Mouse (Mus musculus): ENCODE results near the gene Cpsf2. TPM values are rescaled to one million over a fixed set of nuclear protein-coding genes. Genes with fewer than 3 reads are reported as not detected.
"Not testable (repeated sequence)": the region's sequence is repeated elsewhere in the genome, so short reads cannot be mapped to it uniquely, and the experiment has no call there.

Cpsf2 gene
- 38.1 and 39.1 TPM in 2 replicates for polyA plus RNA-seq (2016; fragmentation: Nextera tagmentation; extraction: Ambion mirVana)

DNA sequence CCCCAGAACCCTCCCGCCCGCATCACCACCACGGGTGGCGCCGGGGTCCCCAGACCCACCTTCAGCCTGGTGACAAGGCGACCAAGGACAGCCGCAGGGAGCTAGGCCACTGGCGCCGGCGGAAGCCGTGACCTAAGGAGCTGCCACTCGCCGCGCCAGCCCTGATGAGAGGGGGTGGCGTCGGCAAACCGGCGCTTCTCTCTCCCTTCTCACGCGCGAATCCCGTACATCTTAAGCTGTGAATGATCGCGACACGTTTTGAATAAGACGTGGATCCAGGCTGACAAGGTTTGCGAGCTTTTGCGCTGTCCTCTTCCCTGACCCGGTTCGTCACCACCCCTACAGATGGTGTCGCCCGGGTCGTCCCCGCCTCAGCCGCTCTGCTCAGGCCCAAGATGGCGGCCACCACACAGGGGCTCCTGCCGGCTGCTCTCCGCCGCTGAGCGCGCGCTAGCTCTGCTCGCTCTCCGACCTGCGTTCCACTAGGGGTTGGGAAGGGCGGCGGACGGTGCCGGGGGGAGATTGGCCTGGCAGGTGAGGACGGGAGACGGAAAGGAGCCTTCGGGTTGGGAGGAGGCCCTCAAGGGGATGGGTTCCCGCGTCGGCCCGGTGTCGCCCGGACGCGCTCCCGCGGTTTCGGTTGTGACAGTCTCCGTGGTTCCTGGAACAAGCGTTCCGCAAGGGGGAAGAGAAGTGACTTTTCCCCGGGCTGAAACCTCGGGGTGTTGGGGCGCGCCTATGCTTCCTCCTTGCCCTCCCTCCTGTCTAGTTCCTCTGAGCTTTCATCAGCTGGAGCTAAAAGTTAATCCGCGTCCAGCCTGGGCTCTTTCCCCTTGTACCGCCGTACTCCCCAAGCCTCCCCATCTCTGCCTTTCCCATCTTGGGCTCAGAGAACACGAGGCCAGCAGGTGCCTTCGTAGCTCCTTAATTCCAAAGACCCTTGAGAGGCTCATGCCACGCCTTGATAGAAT lies at the start of gene Cpsf2:
Gene Cpsf2 (plus strand): TSS at position 388 of the 971 bp plus-strand sequence.
- peak; percentile 98 for ATAC-seq (ENCODE audit: low FRiP score, low read depth)
- peaks cover 19% of the 10 kb centered on the region for H3K4me1 ChIP-seq
- H3K36me3 ChIP-seq: no peaks in the 10 kb centered on the region
- H3K9me3 ChIP-seq: no peaks in the 10 kb centered on the region
- WGBS: under 1% methylated on average over 77 of the region's 77 CpGs
- H3K4me2 ChIP-seq (replicated peaks): peak within 1 kb of the TSS; percentile 77
- no peaks in the 10 kb centered on the region for H3K27me3 ChIP-seq
- H3K27ac ChIP-seq (replicated peaks): peak within 1 kb of the TSS; percentile 86
- H3K9ac ChIP-seq (replicated peaks): peak within 1 kb of the TSS; percentile 96
- H3K4me3 ChIP-seq: peak within 1 kb of the TSS; percentile 92

DNA sequence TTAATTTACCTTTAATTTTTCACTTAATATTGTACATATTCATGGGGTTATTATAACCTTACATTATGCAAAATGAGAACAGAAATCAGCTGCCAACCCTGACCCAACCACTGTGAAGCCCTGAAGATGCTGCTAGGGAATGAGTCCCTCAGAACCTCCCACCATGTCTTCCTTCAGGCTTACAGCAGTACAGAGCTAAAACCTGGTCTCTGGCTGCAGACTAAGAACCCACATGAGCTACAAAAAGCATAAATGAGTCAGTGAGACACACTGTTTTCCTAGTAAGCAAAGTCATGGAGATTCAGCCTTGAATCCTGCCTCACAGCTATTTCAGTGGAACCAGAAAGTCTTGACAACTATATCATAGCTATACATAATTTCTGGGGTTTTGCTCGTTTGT lies 47.4 kb upstream of the Cpsf2 start:
- Histone ChIP-seq H3K9me3 (no peaks in the 10 kb centered on the region), H3K27me3 (no peaks in the 10 kb centered on the region), H3K4me1 (no peaks in the 10 kb centered on the region), H3K9ac (replicated peaks) (no peak overlapping the region), H3K36me3 (peaks cover 83% of the 10 kb centered on the region), H3K4me2 (replicated peaks) (no peak overlapping the region), H3K27ac (replicated peaks) (no peak overlapping the region), H3K4me3 (no peak overlapping the region)
- ATAC-seq (ENCODE audit: low FRiP score, low read depth): no peak
- WGBS: 92% methylated on average over 1 of the region's 1 CpGs

DNA sequence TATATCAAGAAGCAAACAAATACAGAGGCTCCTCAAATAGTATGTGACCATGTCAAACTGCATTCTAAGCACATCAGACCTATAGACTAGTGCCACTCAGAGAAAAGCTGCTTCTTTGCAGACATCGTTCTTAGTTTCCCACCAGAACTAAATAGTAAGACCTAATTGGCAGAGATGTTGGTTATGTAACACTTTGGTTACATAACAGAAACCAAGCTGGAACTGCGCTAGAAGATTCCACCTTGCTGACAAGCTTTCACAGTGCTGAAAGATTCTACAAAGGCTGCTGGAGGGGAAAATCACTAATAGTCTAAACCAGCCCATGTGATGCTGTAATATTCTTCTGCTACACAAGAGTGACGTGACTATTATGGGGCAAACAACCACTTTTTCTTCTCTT lies 40.6 kb upstream of the Cpsf2 start:
- Histone ChIP-seq H3K27ac (replicated peaks) (no peak overlapping the region), H3K4me3 (no peak overlapping the region), H3K9ac (replicated peaks) (no peak overlapping the region), H3K9me3 (no peaks in the 10 kb centered on the region), H3K4me1 (no peaks in the 10 kb centered on the region), H3K27me3 (no peaks in the 10 kb centered on the region), H3K4me2 (replicated peaks) (no peak overlapping the region), H3K36me3 (peaks cover 73% of the 10 kb centered on the region)
- WGBS: 96% methylated on average over 3 of the region's 3 CpGs
- ATAC-seq (ENCODE audit: low FRiP score, low read depth): no peak

DNA sequence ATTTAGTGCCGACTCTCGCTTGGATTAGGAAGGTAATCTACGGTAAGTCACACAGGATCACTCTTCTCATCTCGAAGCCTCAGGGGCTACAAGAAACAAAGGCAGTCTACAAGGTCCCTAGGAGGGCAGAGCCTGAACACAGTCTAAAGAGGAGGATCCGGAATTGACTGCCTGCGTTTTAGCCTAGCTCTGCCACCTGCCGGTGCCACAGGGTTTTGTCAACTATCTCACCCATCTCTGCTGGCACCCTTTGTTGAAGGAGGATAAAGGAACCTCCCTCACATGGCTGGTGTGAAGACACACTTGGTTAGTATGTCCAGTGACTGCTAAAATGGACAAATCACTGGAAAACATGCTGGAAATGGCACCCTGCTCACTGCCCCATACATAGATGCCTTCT lies 38.2 kb upstream of the Cpsf2 start:
- no peaks in the 10 kb centered on the region for H3K9me3 ChIP-seq
- H3K27me3 ChIP-seq: no peaks in the 10 kb centered on the region
- no peak for ATAC-seq (ENCODE audit: low FRiP score, low read depth)
- no peak overlapping the region for H3K27ac ChIP-seq (replicated peaks)
- peaks cover 71% of the 10 kb centered on the region for H3K36me3 ChIP-seq
- no peak overlapping the region for H3K4me3 ChIP-seq
- H3K9ac ChIP-seq (replicated peaks): no peak overlapping the region
- no peaks in the 10 kb centered on the region for H3K4me1 ChIP-seq
- no peak overlapping the region for H3K4me2 ChIP-seq (replicated peaks)
- WGBS: 83% methylated on average over 7 of the region's 7 CpGs

DNA sequence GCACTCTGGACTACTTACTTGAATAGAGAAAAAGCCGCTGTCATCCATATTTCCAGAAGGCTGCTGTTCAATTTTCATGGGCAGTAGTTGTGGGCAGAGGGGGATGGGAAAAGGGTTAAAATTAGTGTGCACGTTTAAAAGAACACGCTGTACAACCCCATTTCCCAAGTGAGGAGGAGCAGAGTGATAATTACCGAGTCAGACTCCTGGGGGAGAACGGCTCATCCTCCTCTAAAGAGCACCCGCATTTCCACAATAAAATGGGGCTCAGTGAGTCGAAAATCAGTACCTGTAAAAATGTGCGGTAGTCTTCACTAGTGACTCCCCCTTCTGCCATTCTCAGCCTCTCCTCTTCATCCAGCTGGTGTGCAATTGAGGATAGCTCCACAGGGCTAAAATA lies 27.8 kb upstream of the Cpsf2 start:
- Histone ChIP-seq H3K9me3 (no peaks in the 10 kb centered on the region), H3K27me3 (no peaks in the 10 kb centered on the region), H3K9ac (replicated peaks) (no peak overlapping the region), H3K36me3 (peaks cover 38% of the 10 kb centered on the region), H3K27ac (replicated peaks) (no peak overlapping the region), H3K4me1 (no peaks in the 10 kb centered on the region), H3K4me3 (no peak overlapping the region), H3K4me2 (replicated peaks) (no peak overlapping the region)
- WGBS: 94% methylated on average over 8 of the region's 8 CpGs
- no peak for ATAC-seq (ENCODE audit: low FRiP score, low read depth)

DNA sequence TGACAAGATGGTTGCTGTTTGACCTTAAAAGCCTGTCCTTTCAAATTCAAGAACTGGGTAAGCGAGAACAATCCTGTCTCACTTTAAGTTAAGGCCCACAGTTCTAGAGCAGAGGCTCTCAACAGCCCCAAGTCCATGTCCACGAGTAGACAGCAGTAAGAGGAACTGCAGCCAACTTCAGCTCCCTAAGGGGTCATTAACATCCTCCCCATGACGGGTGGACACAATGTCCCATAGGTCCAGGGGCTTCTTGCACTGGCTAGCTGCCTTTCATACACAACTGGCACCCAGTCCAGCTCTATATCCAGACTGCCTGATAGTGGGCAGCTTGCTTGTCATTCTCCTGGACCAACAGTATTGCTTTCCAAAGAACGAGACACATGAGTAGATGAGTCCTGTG lies 27.0 kb upstream of the Cpsf2 start:
- Histone ChIP-seq H3K27me3 (no peaks in the 10 kb centered on the region), H3K4me3 (no peak overlapping the region), H3K4me2 (replicated peaks) (no peak overlapping the region), H3K36me3 (peaks cover 34% of the 10 kb centered on the region), H3K4me1 (no peaks in the 10 kb centered on the region), H3K27ac (replicated peaks) (no peak overlapping the region), H3K9ac (replicated peaks) (no peak overlapping the region), H3K9me3 (no peaks in the 10 kb centered on the region)
- ATAC-seq (ENCODE audit: low FRiP score, low read depth): no peak
- whole genome bisulfite sequencing: 84% methylated on average over 4 of the region's 4 CpGs

DNA sequence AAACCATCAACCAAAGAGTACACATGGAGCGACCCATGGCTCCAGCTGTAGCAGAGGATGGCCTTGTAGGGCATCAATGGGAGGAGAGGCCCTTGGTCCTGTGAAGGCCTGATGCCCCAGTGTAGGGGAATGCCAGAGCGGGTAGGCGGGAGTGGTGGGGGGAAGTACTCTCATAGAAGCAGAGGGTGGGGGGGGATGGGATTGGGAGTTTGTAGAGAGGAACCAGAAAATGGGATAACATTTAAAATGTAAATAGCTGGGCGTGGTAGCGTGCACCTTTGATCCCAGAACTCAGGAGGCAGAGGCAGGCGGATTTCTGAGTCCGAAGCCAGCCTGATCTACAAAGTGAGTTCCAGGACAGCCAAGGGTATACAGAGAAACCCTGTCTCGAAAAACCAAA lies 20.0 kb upstream of the Cpsf2 start:
- H3K36me3 ChIP-seq; H3K9me3 ChIP-seq; H3K9ac ChIP-seq (replicated peaks); H3K27me3 ChIP-seq; ATAC-seq (ENCODE audit: low FRiP score, low read depth); H3K27ac ChIP-seq (replicated peaks); H3K4me2 ChIP-seq (replicated peaks); H3K4me3 ChIP-seq: not testable (repeated sequence)
- 97% methylated on average over 8 of the region's 8 CpGs for WGBS
- H3K4me1 ChIP-seq: peaks cover 13% of the 10 kb centered on the region

DNA sequence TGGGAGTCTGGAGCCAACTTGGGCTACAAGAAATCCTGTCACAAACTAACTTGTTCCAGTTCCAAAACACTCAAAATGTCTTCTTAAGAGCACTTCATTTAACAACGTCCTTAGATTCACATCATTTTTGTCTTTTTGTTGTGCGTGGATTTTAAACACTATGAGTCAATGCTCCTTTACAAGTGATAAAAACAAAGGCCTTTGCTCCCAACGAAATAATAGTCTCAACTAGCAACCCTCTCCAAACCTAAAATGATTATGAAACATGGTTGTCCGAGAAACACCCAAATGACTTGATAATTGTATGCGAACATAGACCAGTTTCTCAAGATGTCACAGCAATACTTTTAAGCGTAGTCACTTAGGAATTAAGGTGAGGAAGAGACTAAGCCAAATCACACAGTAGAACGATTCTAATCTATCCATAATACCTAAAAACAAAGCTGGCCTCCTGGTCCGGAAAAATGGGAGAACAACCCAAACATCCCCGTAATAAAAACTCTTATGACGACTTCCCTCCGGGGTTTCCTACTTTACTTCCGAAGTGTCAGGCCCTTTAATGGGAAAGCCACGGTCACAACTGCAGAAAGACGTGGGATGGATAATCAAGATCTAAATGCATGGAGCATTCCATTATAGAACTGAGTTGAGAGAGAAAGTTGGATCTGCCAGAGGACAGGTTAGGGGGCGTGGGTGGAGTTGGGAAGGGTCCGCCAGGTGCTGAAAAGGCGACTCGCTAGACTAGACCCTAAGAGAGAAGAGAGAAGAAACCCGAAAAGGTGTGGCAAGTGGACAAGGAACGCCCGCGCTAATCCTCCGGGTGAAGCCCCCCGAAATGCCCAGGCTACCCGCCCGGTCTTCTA lies 18.5 kb upstream of the Cpsf2 start:
- H3K4me2 ChIP-seq (replicated peaks): peak overlapping the region; percentile 63
- no peak for ATAC-seq (ENCODE audit: low FRiP score, low read depth)
- peak overlapping the region; percentile 86 for H3K9ac ChIP-seq (replicated peaks)
- H3K4me1 ChIP-seq: peaks cover 13% of the 10 kb centered on the region
- no peaks in the 10 kb centered on the region for H3K36me3 ChIP-seq
- peak overlapping the region; percentile 89 for H3K4me3 ChIP-seq
- H3K9me3 ChIP-seq: no peaks in the 10 kb centered on the region
- WGBS: 15% methylated on average over 26 of the region's 26 CpGs
- no peaks in the 10 kb centered on the region for H3K27me3 ChIP-seq
- H3K27ac ChIP-seq (replicated peaks): peak overlapping the region; percentile 52; the same call in 1 of the 2 replicates

DNA sequence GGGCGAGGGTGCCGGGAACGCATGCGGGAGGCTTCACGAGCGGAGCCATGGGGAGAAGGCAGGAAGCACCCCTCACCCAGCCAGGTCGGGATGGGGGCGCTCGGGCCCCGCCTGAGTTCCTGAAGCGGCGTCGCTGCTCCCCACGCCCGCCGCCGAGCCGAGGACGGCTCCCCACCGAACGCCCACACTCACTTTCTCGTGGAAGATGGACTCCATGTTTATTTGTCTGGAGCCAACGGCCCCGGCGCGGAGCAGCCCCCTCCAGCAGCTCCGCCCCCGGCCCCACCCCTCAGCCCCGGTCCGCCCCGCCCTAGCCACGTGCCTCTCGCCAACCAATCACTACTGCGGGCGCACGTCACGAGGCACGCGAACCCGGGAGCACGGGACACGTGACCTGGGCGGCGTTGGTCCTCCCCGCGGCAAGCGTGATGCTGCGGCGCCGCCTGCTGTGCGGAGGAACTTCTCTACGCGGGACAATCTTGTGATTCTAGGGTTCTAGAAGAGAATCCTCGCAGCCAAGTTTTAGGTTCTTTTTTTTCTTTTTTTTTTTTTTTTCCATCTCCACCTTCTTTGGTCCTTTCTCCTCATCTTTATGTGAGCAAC lies 17.7 kb upstream of the Cpsf2 start, which contains the start of gene Atxn3:
Gene Atxn3 (minus strand): TSS at position 305 of the 603 bp plus-strand sequence.
- WGBS: under 1% methylated on average over 45 of the region's 54 CpGs
- no peaks in the 10 kb centered on the region for H3K9me3 ChIP-seq
- no peaks in the 10 kb centered on the region for H3K27me3 ChIP-seq

DNA sequence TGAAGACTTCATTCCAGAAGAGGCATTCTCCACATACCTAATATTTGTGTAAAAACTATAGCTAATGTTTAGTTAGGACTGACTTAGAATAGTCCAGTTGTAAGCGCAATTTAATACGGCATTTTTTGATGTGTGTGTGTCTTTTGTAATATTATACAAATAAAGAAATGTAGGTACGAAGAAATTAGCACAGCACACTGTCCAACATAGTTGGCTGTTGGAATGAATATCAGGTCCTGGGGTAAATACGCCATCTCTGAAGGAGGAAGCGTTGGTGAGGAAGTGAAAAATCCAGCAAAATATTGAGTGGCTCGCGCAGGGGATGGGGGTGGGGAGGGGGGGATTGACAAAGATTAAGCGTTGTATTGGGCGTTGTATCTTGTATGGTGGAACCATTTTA lies 17.2 kb upstream of the Cpsf2 start:
- Histone ChIP-seq H3K27ac (replicated peaks) (no peak overlapping the region), H3K4me3 (0 out of 2 replicates have a peak overlapping the region, but pooled peaks have one; percentile 89), H3K9ac (replicated peaks) (no peak overlapping the region; the same call in 1 of the 2 replicates), H3K27me3 (no peaks in the 10 kb centered on the region), H3K4me2 (replicated peaks) (peak overlapping the region; percentile 63), H3K4me1 (peaks cover 13% of the 10 kb centered on the region), H3K9me3 (no peaks in the 10 kb centered on the region), H3K36me3 (no peaks in the 10 kb centered on the region)
- WGBS: 58% methylated on average over 9 of the region's 9 CpGs
- peak; percentile 29 for ATAC-seq (ENCODE audit: low FRiP score, low read depth)

More for the DNA sequence above, 17.7 kb upstream of the Cpsf2 start, which contains the start of gene Atxn3:
- Histone ChIP-seq H3K27ac (replicated peaks) (peak within 1 kb of the TSS; percentile 52; the same call in 1 of the 2 replicates), H3K4me3 (peak within 1 kb of the TSS; percentile 89), H3K36me3 (no peaks in the 10 kb centered on the region), H3K4me2 (replicated peaks) (peak within 1 kb of the TSS; percentile 63), H3K9ac (replicated peaks) (peak within 1 kb of the TSS; percentile 86), H3K4me1 (peaks cover 13% of the 10 kb centered on the region)
- peak; percentile 98 for ATAC-seq (ENCODE audit: low FRiP score, low read depth)

DNA sequence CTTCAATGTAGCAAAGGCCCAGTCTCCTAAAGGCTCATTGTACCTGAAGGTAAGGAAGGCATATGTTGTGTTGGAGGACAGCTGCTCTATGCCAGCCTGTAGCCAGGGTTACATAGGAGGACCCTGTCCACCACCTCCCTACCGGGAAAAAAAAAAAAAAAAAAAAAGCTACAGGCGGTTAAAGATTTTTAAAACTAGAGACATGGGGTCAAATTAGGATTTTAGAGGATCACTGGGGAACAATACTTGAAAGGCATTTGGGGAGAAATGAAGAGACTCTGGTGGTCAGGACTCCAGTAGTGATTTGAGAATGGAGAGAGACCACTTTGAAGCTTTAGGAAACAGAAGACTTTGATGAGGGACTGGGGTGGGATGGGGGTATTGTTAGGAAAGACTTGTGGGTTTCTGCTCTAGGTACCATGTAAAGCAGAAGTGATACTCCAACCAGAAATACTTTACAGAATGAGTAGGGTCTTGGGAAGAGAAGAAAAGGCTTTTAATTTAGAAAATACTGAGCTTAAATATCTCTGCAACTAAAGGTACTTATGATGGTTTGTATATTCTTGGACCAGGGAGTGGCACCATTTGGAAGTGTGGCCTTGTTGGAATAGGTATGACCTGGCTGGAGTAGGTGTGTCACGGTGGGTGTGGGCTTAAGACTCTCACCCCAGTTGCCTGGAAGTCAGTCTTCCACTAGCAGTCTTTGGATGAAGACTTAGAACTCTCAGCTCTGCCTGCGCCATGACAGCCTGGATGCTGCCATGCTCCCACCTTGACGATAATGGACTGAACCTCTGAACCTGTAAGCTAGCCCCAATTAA lies 16.6 kb upstream of the Cpsf2 start:
- not testable (repeated sequence) for ATAC-seq (ENCODE audit: low FRiP score, low read depth)

More for the DNA sequence above, 16.6 kb upstream of the Cpsf2 start:
- H3K4me2 ChIP-seq (replicated peaks): peak overlapping the region; percentile 63; the same call in 1 of the 2 replicates
- H3K9me3 ChIP-seq; H3K36me3 ChIP-seq; H3K27me3 ChIP-seq; H3K9ac ChIP-seq (replicated peaks); H3K4me3 ChIP-seq; H3K27ac ChIP-seq (replicated peaks): not testable (repeated sequence)
- WGBS: 91% methylated on average over 5 of the region's 5 CpGs
- H3K4me1 ChIP-seq: peaks cover 13% of the 10 kb centered on the region

All from midbrain, embryonic 12.5 days (tissue).